Mouse (Mus musculus) brown adipose tissue, adult 24 weeks (tissue): ENCODE measurements around the gene Olfr771. TPM values are rescaled to one million over a fixed set of nuclear protein-coding genes. Genes with fewer than 3 reads are reported as not detected.
"Not testable (repeated sequence)": the region's sequence is repeated elsewhere in the genome, so short reads cannot be mapped to it uniquely, and the experiment has no call there.

Experiments
- H3K27ac ChIP-seq: fragments of 200-500 bp; replicated peaks from 2 replicates; pipeline ENCODE4 v1.5.1; 2012; ENCODE audit warnings: low read depth, mild to moderate bottlenecking, low read length
- H3K4me1 ChIP-seq: fragments of 200-500 bp; 2 replicates; pipeline ENCODE4 v1.6.1; 2012; ENCODE audit warnings: low read length, mixed read lengths; ENCODE audit not compliant: control insufficient read depth, insufficient read depth, insufficient read length
- H3K4me3 ChIP-seq: fragments of 200-500 bp; 2 replicates; pipeline ENCODE4 v1.5.1; 2012; ENCODE audit warnings: low read depth, mild to moderate bottlenecking, low read length, moderate library complexity; ENCODE audit not compliant: insufficient read depth
- polyA plus RNA-seq: library from polyadenylated mRNA; stranded (reverse); fragments of >200 nt; gene quantifications from 2 replicates; pipeline ENCODE4 v1.2.4, GENCODE M21; 2012; ENCODE audit not compliant: missing spikeins, insufficient read depth, insufficient read length

Gene Olfr771
- polyA plus RNA-seq, result not detected in 2 replicates

- Histone ChIP-seq H3K27ac (no peak within 1 kb of the TSS), H3K4me3 (no peak within 1 kb of the TSS), H3K4me1 (no peaks in the 10 kb centered on the region)
Observed at GRCm38 (mm10) chr10:129164651-129165050, at the start of gene Olfr771. Olfr771 (minus strand) TSS chr10:129164751.

- H3K4me3 ChIP-seq, H3K4me1 ChIP-seq, H3K27ac ChIP-seq: not testable (repeated sequence)
Observed at GRCm38 (mm10) chr10:129187319-129187718, 22.8 kb upstream of the Olfr771 start, which contains the start of gene Olfr773. Olfr773 (minus strand) TSS chr10:129187419.

- H3K4me3 ChIP-seq, H3K27ac ChIP-seq, H3K4me1 ChIP-seq: not testable (repeated sequence)
Observed at GRCm38 (mm10) chr10:129177821-129178220, 13.3 kb upstream of the Olfr771 start, which contains the start of gene Olfr772. Olfr772 (minus strand) TSS chr10:129177921.

GRCm38 (mm10) chr10:129138898-129139297 lies 25.7 kb downstream of the Olfr771 start, which contains the start of gene Olfr770:
Olfr770 (minus strand) TSS chr10:129138998.
- Histone ChIP-seq H3K4me1 (no peaks in the 10 kb centered on the region), H3K4me3 (no peak within 1 kb of the TSS), H3K27ac (no peak within 1 kb of the TSS)

- Histone ChIP-seq H3K27ac (no peak within 1 kb of the TSS), H3K4me3 (no peak within 1 kb of the TSS), H3K4me1 (no peaks in the 10 kb centered on the region)
Observed at GRCm38 (mm10) chr10:129117761-129118160, 46.8 kb downstream of the Olfr771 start, which contains the start of gene Olfr769. Olfr769 (minus strand) TSS chr10:129117861.

GRCm38 (mm10) chr10:129115146-129115545 lies 49.4 kb downstream of the Olfr771 start:
- Histone ChIP-seq H3K4me3 (no peak overlapping the region), H3K4me1 (no peaks in the 10 kb centered on the region), H3K27ac (no peak overlapping the region)

Other genes with a start within 250 kb of the Olfr771 start
- gene Rdh5, start 241.9 kb downstream of the Olfr771 start, polyA plus RNA-seq, result 10.9 and 11.5 TPM in 2 replicates
- 297 and 417 TPM in 2 replicates for gene Bloc1s1, start 240.7 kb downstream of the Olfr771 start, polyA plus RNA-seq
- 23.2 and 28.5 TPM in 2 replicates for gene Itga7, start 230.9 kb downstream of the Olfr771 start, polyA plus RNA-seq
- not detected in 2 replicates for gene Mettl7b, start 203.8 kb downstream of the Olfr771 start, polyA plus RNA-seq
- gene Olfr9, start 175.3 kb downstream of the Olfr771 start, polyA plus RNA-seq, result not detected in 2 replicates
- not detected in 2 replicates for gene Olfr763, start 154.0 kb downstream of the Olfr771 start, polyA plus RNA-seq
- not detected in 2 replicates for gene Olfr764-ps1, start 124.9 kb downstream of the Olfr771 start, polyA plus RNA-seq
- gene Olfr765, start 114.8 kb downstream of the Olfr771 start, polyA plus RNA-seq, result not detected in 2 replicates
- not detected in 2 replicates for gene Olfr766-ps1, start 95.8 kb downstream of the Olfr771 start, polyA plus RNA-seq
- not detected in 2 replicates for gene Olfr767, start 81.8 kb downstream of the Olfr771 start, polyA plus RNA-seq
- not detected in 2 replicates for gene Olfr768, start 65.4 kb downstream of the Olfr771 start, polyA plus RNA-seq
- gene Olfr769, start 46.9 kb downstream of the Olfr771 start, polyA plus RNA-seq, result not detected in 2 replicates
- not detected in 2 replicates for gene Olfr770, start 25.8 kb downstream of the Olfr771 start, polyA plus RNA-seq
- not detected in 2 replicates for gene Olfr772, start 13.2 kb upstream of the Olfr771 start, polyA plus RNA-seq
- gene Olfr773, start 22.7 kb upstream of the Olfr771 start, polyA plus RNA-seq, result not detected in 2 replicates
- not detected in 2 replicates for gene Olfr774, start 71.5 kb upstream of the Olfr771 start, polyA plus RNA-seq
- gene Olfr775, start 83.7 kb upstream of the Olfr771 start, polyA plus RNA-seq, result not detected in 2 replicates
- gene Olfr776, start 94.4 kb upstream of the Olfr771 start, polyA plus RNA-seq, result not detected in 2 replicates
- gene Olfr777, start 106.7 kb upstream of the Olfr771 start, polyA plus RNA-seq, result not detected in 2 replicates
- not detected in 2 replicates for gene Olfr780, start 153.4 kb upstream of the Olfr771 start, polyA plus RNA-seq
- not detected in 2 replicates for gene Olfr781, start 164.1 kb upstream of the Olfr771 start, polyA plus RNA-seq
- gene Olfr782, start 184.1 kb upstream of the Olfr771 start, polyA plus RNA-seq, result not detected in 2 replicates
- not detected in 2 replicates for gene Olfr784, start 219.3 kb upstream of the Olfr771 start, polyA plus RNA-seq
- not detected in 2 replicates for gene Olfr785, start 240.7 kb upstream of the Olfr771 start, polyA plus RNA-seq